ENCODE assay signal across 8 mouse cellular contexts in genomic region chr5:150592186-150592903, GRCm38 (mm10). TPM values are rescaled to one million over a fixed set of nuclear protein-coding genes. Genes with fewer than 3 reads are reported as not detected.
DNase-seq lines count a peak whose midpoint lies in the region; ATAC-seq and TF ChIP-seq lines count a peak whose summit lies in the region.

No protein-coding gene starts in this region.

- intact Hi-C loops in heart, postnatal 25 days (cut with DNase I), result no loop called here

- peaks cover 34% of the 10 kb centered on the region for H3K27me3 ChIP-seq in embryonic facial prominence, embryonic 14.5 days (replicated peaks; ENCODE audit: control insufficient read depth, insufficient read depth, low read length)
- no peaks in the 10 kb centered on the region for H3K27me3 ChIP-seq in liver, embryonic 14.5 days (ENCODE audit: control insufficient read depth, insufficient read depth, low read length)

- peak overlapping the region; percentile 66; the same call in 1 of the 2 replicates for H3K4me3 ChIP-seq in embryonic facial prominence, embryonic 14.5 days (ENCODE audit: low read depth, low read length)
- peak overlapping the region; percentile 84 for H3K4me3 ChIP-seq in liver, embryonic 14.5 days (ENCODE audit: insufficient read depth in 1 of 2, low read depth in 2 of 2, low read length in 2 of 2)

- peak; percentile 23 to 29 for DNase-seq in heart, adult 18-20 months
- no peak for DNase-seq in heart, postnatal 25 days (ENCODE audit: low spot score)
- DNase-seq in 416B (ENCODE audit: low read depth), result peak; percentile 62
- DNase-seq in embryonic facial prominence, embryonic 14.5 days (ENCODE audit: low spot score), result no peak
- DNase-seq in liver, embryonic 14.5 days (ENCODE audit: low read depth in 3 of 3, low spot score in 3 of 3), result no peak
- no peak for DNase-seq in adrenal gland, adult 8-10 months
- no peak for DNase-seq in retina, postnatal 1 day
- DNase-seq in left cerebral cortex, adult 18-20 months (ENCODE audit: low spot score in 2 of 2), result no peak

- no peak overlapping the region for H3K4me2 ChIP-seq in embryonic facial prominence, embryonic 14.5 days (ENCODE audit: low read depth, low read length)
- peak overlapping the region; percentile 94 for H3K4me2 ChIP-seq in liver, embryonic 14.5 days (ENCODE audit: low read depth)

- no peak overlapping the region for H3K9ac ChIP-seq in embryonic facial prominence, embryonic 14.5 days (ENCODE audit: low read depth, low read length)
- peak overlapping the region; percentile 28; the same call in 1 of the 2 replicates for H3K9ac ChIP-seq in liver, embryonic 14.5 days (replicated peaks)

- TF ChIP-seq CTCF in liver, embryonic 14.5 days (IDR thresholded peaks at IDR 0.05; ENCODE audit: low read depth), result no peak

- no peak for ATAC-seq in embryonic facial prominence, embryonic 14.5 days (ENCODE audit: low read depth)
- ATAC-seq in liver, embryonic 14.5 days (ENCODE audit: insufficient read depth), result no peak

- H3K4me1 ChIP-seq in embryonic facial prominence, embryonic 14.5 days (ENCODE audit: control insufficient read depth, insufficient read depth, low read length), result peaks cover 4% of the 10 kb centered on the region
- H3K4me1 ChIP-seq in liver, embryonic 14.5 days (replicated peaks; ENCODE audit: control insufficient read depth in 2 of 2, insufficient read depth in 2 of 2, low read length in 1 of 2), result peaks cover 4 to 18% of the 10 kb centered on the region in 2 experiments; a peak in 3 of 4 replicates

- TF ChIP-seq EP300 in liver, embryonic 14.5 days (IDR thresholded peaks at IDR 0.05; ENCODE audit: low read depth), result no peak

- 79% methylated on average over 13 of the region's 13 CpGs for WGBS in embryonic facial prominence, embryonic 14.5 days
- WGBS in liver, embryonic 14.5 days (ENCODE audit: insufficient replicate concordance), result 49% methylated on average over 13 of the region's 13 CpGs

- no peak overlapping the region for H3K27ac ChIP-seq in embryonic facial prominence, embryonic 14.5 days (replicated peaks; ENCODE audit: low read depth, low read length)
- H3K27ac ChIP-seq in liver, embryonic 14.5 days, result peak overlapping the region; percentile 58; the same call in 1 of the 2 replicates

- H3K9me3 ChIP-seq in embryonic facial prominence, embryonic 14.5 days (ENCODE audit: control insufficient read depth, low read length), result no peaks in the 10 kb centered on the region
- H3K9me3 ChIP-seq in liver, embryonic 14.5 days (ENCODE audit: control insufficient read depth, low read length), result no peaks in the 10 kb centered on the region

- H3K36me3 ChIP-seq in embryonic facial prominence, embryonic 14.5 days (ENCODE audit: control insufficient read depth, insufficient read depth, low read length), result no peaks in the 10 kb centered on the region
- no peaks in the 10 kb centered on the region; the same call in 1 of the 2 replicates for H3K36me3 ChIP-seq in liver, embryonic 14.5 days (replicated peaks; ENCODE audit: control insufficient read depth, insufficient read depth, low read depth)

RNA-seq across cellular contexts. Expression of gene N4bp2l1, which starts 4.6 kb away (rescaled TPM):
- 1 to 10 TPM; 1.6 to 6.0 TPM for total RNA-seq in heart, adult 18-20 months (2021)
- 1 to 10 TPM; 3.1 TPM for total RNA-seq in heart, postnatal 25 days (2021)
- 4.7 and 6.1 TPM in 2 replicates for polyA plus RNA-seq in embryonic facial prominence, embryonic 14.5 days (2014; fragmentation: Nextera tagmentation; extraction: Ambion mirVana)
- polyA plus RNA-seq in liver, embryonic 14.5 days (2012; rRNA removed), result 7.3 and 8.4 TPM in 2 replicates
- 8.3 and 9.4 TPM in 2 replicates for polyA plus RNA-seq in liver, embryonic 14.5 days (2014; fragmentation: Nextera tagmentation; extraction: Ambion mirVana)
- total RNA-seq in adrenal gland, adult 8-10 months (2022), result 10 to 100 TPM; 27.3 to 31.7 (median 29.4) TPM
- 10 to 100 TPM; 53.9 to 58.4 TPM for total RNA-seq in left cerebral cortex, adult 18-20 months (2021)

Comparison
In these comparisons a context has a peak if more than half of its experiments do, and no peak if none do; other contexts are left out.
1. DNase-seq: peak in heart, adult 18-20 months (2 of 2) and 416B (single experiment); none in heart, postnatal 25 days (single experiment), embryonic facial prominence, embryonic 14.5 days (single experiment), liver, embryonic 14.5 days (0 of 3), adrenal gland, adult 8-10 months (single experiment), retina, postnatal 1 day (single experiment) and left cerebral cortex, adult 18-20 months (0 of 2).
2. RNA of gene N4bp2l1, which starts 4.6 kb away (total RNA-seq): 53.9 to 58.4 TPM in left cerebral cortex, adult 18-20 months and 27.3 to 31.7 TPM in adrenal gland, adult 8-10 months; 1.6 to 6.0 TPM in heart, adult 18-20 months and 3.1 TPM in heart, postnatal 25 days; every median in the first group is over 4 times any median in the second.